Mouse (Mus musculus): ENCODE data around the gene Pcgf2. TPM values are rescaled to one million over a fixed set of nuclear protein-coding genes. Genes with fewer than 3 reads are reported as not detected.

The Pcgf2 gene
- polyA plus RNA-seq, 1 experiment from 2014 or later, result 13.5 TPM

- WGBS, result 85% methylated on average over 7 of the region's 7 CpGs
- no peak for DNase-seq (ENCODE audit: low spot score)
- H3K27ac ChIP-seq, result peak overlapping the region; percentile 91; the same call in 1 of the 2 replicates
- no peaks in the 10 kb centered on the region for H3K27me3 ChIP-seq (ENCODE audit: insufficient read depth, poor library complexity, severe bottlenecking)
- H3K36me3 ChIP-seq, result peaks cover 76% of the 10 kb centered on the region
- no peaks in the 10 kb centered on the region for H3K9me3 ChIP-seq
- H3K4me1 ChIP-seq, result peaks cover 57% of the 10 kb centered on the region
- H3K4me3 ChIP-seq, result 0 out of 2 replicates have a peak overlapping the region, but pooled peaks have one; percentile 47
Observed at GRCm38 (mm10) chr11:97668160-97668559, 32.1 kb downstream of the Pcgf2 start.

GRCm38 (mm10) chr11:97666794-97667193 is 33.5 kb downstream of the Pcgf2 start:
- no peaks in the 10 kb centered on the region for H3K9me3 ChIP-seq
- DNase-seq (ENCODE audit: low spot score), result no peak
- no peak overlapping the region for H3K27ac ChIP-seq
- H3K4me3 ChIP-seq, result no peak overlapping the region
- H3K27me3 ChIP-seq (ENCODE audit: insufficient read depth, poor library complexity, severe bottlenecking), result 0 out of 2 replicates have a peak, but pooled peaks cover 1% of the 10 kb centered on the region
- H3K4me1 ChIP-seq, result peaks cover 66% of the 10 kb centered on the region
- H3K36me3 ChIP-seq, result peaks cover 63% of the 10 kb centered on the region
- WGBS, result 89% methylated on average over 15 of the region's 15 CpGs

DNA sequence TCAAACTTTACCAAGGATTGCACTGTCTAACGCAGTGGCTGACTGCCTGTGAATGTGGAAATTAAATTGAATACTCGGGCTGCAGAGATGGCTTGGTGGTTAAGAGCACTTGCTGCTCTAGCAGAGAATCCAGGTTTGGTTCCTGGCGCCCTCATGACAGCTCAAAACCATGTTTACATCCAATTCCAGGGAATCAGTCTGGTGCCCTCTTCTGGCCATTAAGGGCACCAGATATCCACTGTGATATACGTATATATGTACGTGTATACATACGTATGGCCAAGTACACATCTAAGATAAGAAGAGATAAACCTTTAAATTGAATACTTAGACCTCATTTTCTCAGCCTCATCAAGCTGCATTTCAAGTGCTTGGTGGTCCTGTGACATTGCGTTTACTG is 34.1 kb downstream of the Pcgf2 start:
- peaks cover 70% of the 10 kb centered on the region for H3K4me1 ChIP-seq
- H3K36me3 ChIP-seq, result peaks cover 57% of the 10 kb centered on the region
- no peaks in the 10 kb centered on the region for H3K9me3 ChIP-seq
- WGBS, result 90% methylated on average over 7 of the region's 7 CpGs
- H3K4me3 ChIP-seq, result no peak overlapping the region
- DNase-seq (ENCODE audit: low spot score), result no peak
- H3K27ac ChIP-seq, result no peak overlapping the region
- 0 out of 2 replicates have a peak, but pooled peaks cover 7% of the 10 kb centered on the region for H3K27me3 ChIP-seq (ENCODE audit: insufficient read depth, poor library complexity, severe bottlenecking)

GRCm38 (mm10) chr11:97665431-97665830 is 34.9 kb downstream of the Pcgf2 start:
- H3K36me3 ChIP-seq, result peaks cover 49% of the 10 kb centered on the region
- 86% methylated on average over 13 of the region's 13 CpGs for whole genome bisulfite sequencing
- no peak for DNase-seq (ENCODE audit: low spot score)
- no peaks in the 10 kb centered on the region for H3K9me3 ChIP-seq
- H3K4me3 ChIP-seq, result peak overlapping the region; percentile 91; the same call in 1 of the 2 replicates
- 0 out of 2 replicates have a peak overlapping the region, but pooled peaks have one; percentile 97 for H3K27ac ChIP-seq
- 0 out of 2 replicates have a peak, but pooled peaks cover 11% of the 10 kb centered on the region for H3K27me3 ChIP-seq (ENCODE audit: insufficient read depth, poor library complexity, severe bottlenecking)
- H3K4me1 ChIP-seq, result peaks cover 70% of the 10 kb centered on the region

DNA sequence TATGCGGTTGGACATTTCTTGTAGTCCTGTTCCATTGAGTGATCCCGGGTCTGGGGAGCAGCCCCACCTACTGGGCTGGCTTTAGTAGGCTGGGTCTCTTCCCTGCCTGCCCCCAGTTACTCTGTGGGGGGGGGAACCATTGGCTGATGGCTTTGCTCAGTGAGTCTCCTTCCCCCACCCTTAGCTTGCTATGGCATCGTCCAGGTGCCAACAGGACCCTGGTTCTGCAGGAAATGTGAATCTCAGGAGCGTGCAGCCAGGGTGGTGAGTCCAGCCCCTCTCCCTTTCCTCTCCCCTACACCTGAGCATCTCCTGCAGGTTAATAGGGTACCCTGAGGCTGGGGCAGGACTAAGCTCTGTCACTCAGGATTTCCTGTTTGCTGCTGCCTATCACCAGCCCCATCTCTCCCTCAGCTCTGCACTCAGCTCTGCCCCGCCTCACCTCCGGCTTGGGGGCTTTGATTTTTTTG is 35.5 kb downstream of the Pcgf2 start:
- WGBS, result 33% methylated on average over 6 of the region's 6 CpGs
- no peaks in the 10 kb centered on the region for H3K9me3 ChIP-seq
- peak overlapping the region; percentile 97 for H3K27ac ChIP-seq
- DNase-seq (ENCODE audit: low spot score), result no peak
- peak overlapping the region; percentile 91 for H3K4me3 ChIP-seq
- H3K36me3 ChIP-seq, result peaks cover 44% of the 10 kb centered on the region
- H3K27me3 ChIP-seq (ENCODE audit: insufficient read depth, poor library complexity, severe bottlenecking), result 0 out of 2 replicates have a peak, but pooled peaks cover 11% of the 10 kb centered on the region
- H3K4me1 ChIP-seq, result peaks cover 69% of the 10 kb centered on the region

DNA sequence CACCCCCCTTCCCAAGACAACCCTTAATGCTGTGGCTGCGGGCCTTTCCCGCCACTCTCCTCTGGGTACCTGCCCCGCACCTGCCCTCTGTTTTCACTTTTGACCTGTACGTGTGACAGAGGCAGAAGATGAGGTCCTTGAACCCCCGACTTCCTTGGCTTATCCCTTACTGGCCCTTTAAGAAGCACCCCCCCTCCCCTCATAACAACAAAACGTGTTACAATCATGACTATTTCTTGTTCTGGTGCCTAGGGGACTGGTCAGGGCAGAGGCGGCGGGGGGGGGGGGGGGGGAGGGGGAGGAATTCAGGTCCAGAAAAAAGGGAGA is 36.0 kb downstream of the Pcgf2 start:
- 0 out of 2 replicates have a peak, but pooled peaks cover 11% of the 10 kb centered on the region for H3K27me3 ChIP-seq (ENCODE audit: insufficient read depth, poor library complexity, severe bottlenecking)
- H3K36me3 ChIP-seq, result peaks cover 42% of the 10 kb centered on the region
- no peak for DNase-seq (ENCODE audit: low spot score)
- H3K9me3 ChIP-seq, result no peaks in the 10 kb centered on the region
- peak overlapping the region; percentile 91 for H3K4me3 ChIP-seq
- H3K27ac ChIP-seq, result peak overlapping the region; percentile 97
- H3K4me1 ChIP-seq, result peaks cover 69% of the 10 kb centered on the region
- WGBS, result under 1% methylated on average over 6 of the region's 8 CpGs

GRCm38 (mm10) chr11:97663528-97664338 is 36.6 kb downstream of the Pcgf2 start:
- Histone ChIP-seq H3K27ac (peak overlapping the region; percentile 97), H3K4me3 (peak overlapping the region; percentile 91)
- DNase-seq (ENCODE audit: low spot score), result no peak

GRCm38 (mm10) chr11:97662893-97663527 is 37.3 kb downstream of the Pcgf2 start, which contains the start of gene Mllt6:
TSS of gene Mllt6 (plus strand) at chr11:97663414.
- peak; percentile 89 for DNase-seq (ENCODE audit: low spot score)
- Histone ChIP-seq H3K4me1 (peaks cover 66% of the 10 kb centered on the region), H3K4me3 (peak within 1 kb of the TSS; percentile 91), H3K9me3 (no peaks in the 10 kb centered on the region), H3K27ac (peak within 1 kb of the TSS; percentile 97), H3K27me3 (ENCODE audit: insufficient read depth, poor library complexity, severe bottlenecking) (0 out of 2 replicates have a peak, but pooled peaks cover 11% of the 10 kb centered on the region), H3K36me3 (peaks cover 29% of the 10 kb centered on the region)
- WGBS, result 6% methylated on average over 53 of the region's 76 CpGs

More at GRCm38 (mm10) chr11:97663528-97664338, 36.6 kb downstream of the Pcgf2 start:
- Histone ChIP-seq H3K4me1 (peaks cover 69% of the 10 kb centered on the region), H3K36me3 (peaks cover 36% of the 10 kb centered on the region), H3K27me3 (ENCODE audit: insufficient read depth, poor library complexity, severe bottlenecking) (0 out of 2 replicates have a peak, but pooled peaks cover 11% of the 10 kb centered on the region), H3K9me3 (no peaks in the 10 kb centered on the region)
- under 1% methylated on average over 43 of the region's 57 CpGs for WGBS

DNA sequence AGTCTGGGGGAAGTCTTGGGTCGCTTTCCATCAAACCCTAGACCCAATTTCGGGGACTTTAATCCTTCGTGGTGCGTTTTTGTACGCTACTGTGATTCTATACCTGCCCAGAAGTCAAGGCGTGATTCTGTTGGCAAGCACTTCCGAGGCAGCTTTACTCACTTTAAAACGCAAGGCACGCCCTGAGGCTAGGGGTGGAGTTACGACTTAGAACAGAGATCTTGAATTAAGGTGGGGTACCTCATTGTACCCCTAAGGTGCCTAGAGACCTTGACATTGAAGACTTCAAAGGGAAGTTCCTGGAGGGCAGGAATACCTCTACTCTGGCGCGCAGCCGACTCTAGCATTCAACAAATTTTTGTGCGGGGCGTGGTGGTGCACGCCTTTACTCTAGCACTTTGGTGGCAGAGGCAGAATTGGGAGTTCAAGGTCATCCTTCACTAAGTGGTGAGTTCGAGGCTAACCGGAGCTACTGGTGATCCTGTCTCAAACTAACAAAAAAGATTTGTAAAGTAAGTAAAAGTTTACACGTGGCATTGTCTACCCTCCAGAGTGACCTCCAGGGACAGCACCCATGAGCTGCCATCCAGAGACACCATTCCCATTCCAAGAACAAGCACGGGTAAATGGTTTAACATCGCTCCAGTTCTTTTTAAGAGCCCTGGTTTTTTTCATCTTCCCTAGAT is 37.9 kb downstream of the Pcgf2 start:
- Histone ChIP-seq H3K36me3 (peaks cover 23% of the 10 kb centered on the region), H3K4me1 (peaks cover 67% of the 10 kb centered on the region), H3K4me3 (peak overlapping the region; percentile 91), H3K27me3 (ENCODE audit: insufficient read depth, poor library complexity, severe bottlenecking) (0 out of 2 replicates have a peak, but pooled peaks cover 11% of the 10 kb centered on the region), H3K27ac (peak overlapping the region; percentile 97), H3K9me3 (no peaks in the 10 kb centered on the region)
- DNase-seq (ENCODE audit: low spot score), result no peak
- WGBS, result under 1% methylated on average over 21 of the region's 21 CpGs

- WGBS, result under 1% methylated on average over 20 of the region's 20 CpGs
- H3K36me3 ChIP-seq, result peaks cover 16% of the 10 kb centered on the region
- H3K4me1 ChIP-seq, result peaks cover 70% of the 10 kb centered on the region
- no peak for DNase-seq (ENCODE audit: low spot score)
- no peaks in the 10 kb centered on the region for H3K9me3 ChIP-seq
- 0 out of 2 replicates have a peak, but pooled peaks cover 11% of the 10 kb centered on the region for H3K27me3 ChIP-seq (ENCODE audit: insufficient read depth, poor library complexity, severe bottlenecking)
- peak overlapping the region; percentile 97 for H3K27ac ChIP-seq
- peak overlapping the region; percentile 91 for H3K4me3 ChIP-seq
Observed at GRCm38 (mm10) chr11:97661648-97662133, 38.6 kb downstream of the Pcgf2 start.

DNA sequence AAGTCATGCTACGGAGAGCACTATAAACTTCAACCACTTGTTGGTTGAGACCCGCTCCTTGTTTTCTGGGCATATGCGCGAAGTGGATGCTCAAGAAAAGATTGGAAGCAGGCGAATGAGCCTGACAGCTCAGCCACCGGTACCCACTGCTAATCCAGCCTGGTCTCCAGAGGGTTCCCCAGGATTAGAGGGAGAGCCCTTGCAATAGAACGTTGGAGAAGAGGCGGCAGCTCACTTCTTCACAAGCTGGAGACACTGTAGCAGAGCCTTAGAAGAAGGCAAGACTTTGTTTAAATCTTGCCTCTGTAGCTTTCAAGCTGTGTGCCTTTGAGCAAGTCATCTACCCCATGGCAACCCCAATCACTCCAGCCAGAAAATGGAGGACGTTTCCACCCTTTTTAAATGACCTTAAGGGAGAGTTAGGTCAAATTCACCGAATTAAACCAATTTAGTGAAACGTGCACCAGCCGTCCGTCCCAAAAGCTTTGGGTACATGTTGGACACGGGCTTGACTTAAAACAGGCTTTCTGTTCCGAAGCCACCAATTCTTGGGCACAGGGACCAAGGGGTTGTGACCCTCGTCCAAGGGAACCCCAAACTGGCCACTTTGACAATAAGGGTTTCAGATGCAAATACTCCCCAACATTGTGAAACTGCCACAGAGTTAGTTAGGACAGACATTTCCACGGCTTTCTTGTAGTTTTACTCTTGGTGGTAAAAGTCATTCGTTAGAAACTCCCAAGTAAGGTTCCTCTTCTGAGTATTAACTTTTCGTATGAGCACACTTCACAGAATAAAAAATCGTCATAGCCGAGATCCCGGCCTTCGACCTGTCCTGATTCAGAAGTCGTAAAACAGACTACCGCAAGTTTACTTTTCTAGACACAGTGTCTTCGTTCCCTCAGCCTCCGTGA is 39.3 kb downstream of the Pcgf2 start:
- DNase-seq (ENCODE audit: low spot score), result no peak
- Histone ChIP-seq H3K4me3 (peak overlapping the region; percentile 91), H3K27me3 (ENCODE audit: insufficient read depth, poor library complexity, severe bottlenecking) (0 out of 2 replicates have a peak, but pooled peaks cover 11% of the 10 kb centered on the region), H3K9me3 (no peaks in the 10 kb centered on the region), H3K4me1 (peaks cover 74% of the 10 kb centered on the region), H3K27ac (peak overlapping the region; percentile 97), H3K36me3 (peaks cover 9% of the 10 kb centered on the region)
- WGBS, result 5% methylated on average over 27 of the region's 27 CpGs
